Mouse (Mus musculus): ENCODE measurements around the gene AW549877.

GRCm38 (mm10) chr15:4026231-4026773, 30.8 kb upstream of the AW549877 start, which contains the start of gene Oxct1:
- TF ChIP-seq CTCF (IDR thresholded peaks at IDR 0.05; ENCODE audit: insufficient read depth, low read depth, low read length) (peak; percentile 77), POLR2A (IDR thresholded peaks at IDR 0.05; ENCODE audit: insufficient read depth, low read depth, low read length) (peak; percentile 82)
